Mouse (Mus musculus): ENCODE measurements around the gene Ip6k1.

DNA sequence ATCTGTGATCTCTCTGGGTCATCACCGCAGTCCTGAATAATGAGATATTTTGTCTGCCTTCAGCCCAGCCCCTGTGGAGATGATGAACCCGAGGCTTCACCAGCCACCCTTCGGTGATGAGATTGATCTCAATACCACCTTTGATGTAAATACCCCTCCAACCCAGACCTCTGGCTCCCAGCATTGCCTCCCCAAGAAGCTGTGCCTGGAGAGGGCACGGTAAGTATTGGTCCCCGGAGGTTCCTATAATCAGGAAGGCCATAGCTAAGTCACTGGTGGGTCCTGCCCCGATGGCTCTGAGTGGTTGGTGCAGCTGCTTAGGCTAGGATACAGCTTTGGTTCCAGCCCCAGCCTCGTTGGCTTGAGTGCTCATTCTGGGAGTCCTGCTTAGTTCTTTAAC, 33.8 kb upstream of the Ip6k1 start:
- TF ChIP-seq CTCF (IDR thresholded peaks at IDR 0.05; ENCODE audit: low read depth) (no peak), EP300 (IDR thresholded peaks at IDR 0.05; ENCODE audit: low read depth) (no peak)

All from liver, embryonic 14.5 days (tissue).